Mouse (Mus musculus): ENCODE measurements around the gene 9130409I23Rik. TPM values are rescaled to one million over a fixed set of nuclear protein-coding genes. Genes with fewer than 3 reads are reported as not detected.

Gene 9130409I23Rik
- under 1 TPM in 1 of 2 experiments, not detected in 1; 0.14 TPM for polyA plus RNA-seq (2017; shearing (Covaris generic))

DNA sequence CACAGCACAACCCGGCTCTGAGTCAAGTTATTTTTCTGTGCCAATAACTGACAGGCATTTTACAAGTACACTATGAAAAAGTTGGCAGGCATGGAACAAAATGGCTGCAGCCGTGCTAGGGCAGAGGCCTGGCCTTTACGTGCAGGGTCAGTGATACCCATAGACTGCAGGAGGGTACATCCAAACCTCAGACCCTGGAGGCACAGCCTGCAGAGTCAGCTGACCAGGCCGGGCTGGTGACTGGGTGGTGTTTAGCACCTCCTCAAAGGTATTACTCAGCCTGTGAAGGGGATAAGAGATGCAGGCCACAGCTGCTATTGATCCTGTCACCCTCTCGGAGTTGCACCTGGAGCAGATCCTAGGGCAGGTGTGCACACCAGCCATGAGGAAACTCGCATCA, at the start of gene 9130409I23Rik:
Gene 9130409I23Rik (plus strand): TSS at position 301 of the 400 bp plus-strand sequence.

DNA sequence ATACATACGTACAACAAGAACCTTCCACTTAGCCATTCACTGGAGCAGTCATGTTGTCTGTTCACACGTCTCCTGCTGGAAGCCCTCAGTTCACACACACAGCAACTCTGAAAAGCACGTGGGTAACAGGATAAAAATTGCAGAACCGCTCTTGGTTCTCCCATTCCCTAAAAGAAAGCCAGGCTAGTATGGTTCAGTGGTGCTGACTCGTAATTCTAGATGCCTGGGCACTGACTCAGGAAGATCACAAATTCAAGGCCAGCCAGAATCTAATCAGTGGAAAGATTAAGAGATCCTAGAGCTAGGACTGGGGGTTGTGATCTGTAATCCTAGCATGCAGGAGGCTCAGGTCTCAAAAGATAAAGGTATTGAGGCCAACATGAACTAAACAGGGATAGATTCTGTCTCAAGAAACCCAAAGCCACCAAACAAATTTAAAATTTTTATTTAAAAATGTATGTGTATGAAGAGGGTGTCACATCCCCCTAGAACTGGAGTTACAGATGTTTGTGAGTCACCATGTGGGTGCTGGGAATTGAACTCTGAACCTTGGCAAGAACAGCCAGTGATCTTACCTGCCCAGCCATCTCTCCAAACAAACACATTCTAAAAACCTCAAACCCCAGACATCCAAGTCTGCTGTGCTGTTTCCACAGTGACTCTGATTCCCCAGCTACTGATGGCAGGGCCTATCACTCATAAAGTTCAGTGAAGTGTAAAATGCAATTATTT, 30.1 kb upstream of the 9130409I23Rik start, which contains the start of gene Ephx1:
Gene Ephx1 (minus strand): TSS at position 149 of the 732 bp plus-strand sequence.

Other genes with a start within 250 kb of the 9130409I23Rik start
- gene H3f3a, start 237.3 kb upstream of the 9130409I23Rik start, polyA plus RNA-seq (2017; shearing (Covaris generic)): 1,000 to 10,000 TPM; 1,310 to 1,629 TPM
- gene Sde2, start 200.1 kb upstream of the 9130409I23Rik start, polyA plus RNA-seq (2017; shearing (Covaris generic)): 10 to 100 TPM; 38.8 to 43.6 TPM
- not detected for gene Lefty2, start 158.1 kb upstream of the 9130409I23Rik start, polyA plus RNA-seq (2017; shearing (Covaris generic))
- gene Pycr2, start 146.9 kb upstream of the 9130409I23Rik start, polyA plus RNA-seq (2017; shearing (Covaris generic)): 10 to 100 TPM; 69.6 to 97.1 TPM
- gene Lefty1, start 116.2 kb upstream of the 9130409I23Rik start, polyA plus RNA-seq (2017; shearing (Covaris generic)): under 1 TPM in 1 of 2 experiments, not detected in 1; 0.88 TPM
- gene Tmem63a, start 108.9 kb upstream of the 9130409I23Rik start, polyA plus RNA-seq (2017; shearing (Covaris generic)): 10 to 100 TPM; 21.7 to 42.5 TPM
- 100 to 1,000 TPM; 158 to 201 TPM for gene Ephx1, start 30.3 kb upstream of the 9130409I23Rik start, polyA plus RNA-seq (2017; shearing (Covaris generic))
- 10 to 100 TPM; 21.5 to 23.7 TPM for gene Nvl, start 93.0 kb downstream of the 9130409I23Rik start, polyA plus RNA-seq (2017; shearing (Covaris generic))
- gene Cnih4, start 93.5 kb downstream of the 9130409I23Rik start, polyA plus RNA-seq (2017; shearing (Covaris generic)): 10 to 100 TPM; 76.6 to 82.4 TPM
- 10 to 100 TPM; 67.4 to 70.0 TPM for gene Wdr26, start 160.8 kb downstream of the 9130409I23Rik start, polyA plus RNA-seq (2017; shearing (Covaris generic))